Mouse (Mus musculus): ENCODE measurements at regions not wholly inside any gene's neighbourhood (a gene's known extent, or its start where the extent isn't known, plus 50 kb on each side); places are given as distances from the start of the nearest gene placed in this dataset.

- ATAC-seq (ENCODE audit: insufficient number of reproducible peaks, low FRiP score, low TSS enrichment, low read depth) = no peak
- Histone ChIP-seq H3K9me3 (ENCODE audit: control insufficient read depth, low read length) (no peaks in the 10 kb centered on the region), H3K4me3 (ENCODE audit: low read depth, low read length) (no peak overlapping the region), H3K9ac (ENCODE audit: low read length) (no peak overlapping the region), H3K4me1 (ENCODE audit: control insufficient read depth, insufficient read depth, low read length) (no peaks in the 10 kb centered on the region), H3K27me3 (ENCODE audit: control insufficient read depth, insufficient read depth, low read length) (no peaks in the 10 kb centered on the region), H3K27ac (replicated peaks; ENCODE audit: low read depth, low read length) (no peak overlapping the region), H3K36me3 (ENCODE audit: control insufficient read depth, insufficient read depth, low read length) (no peaks in the 10 kb centered on the region), H3K4me2 (ENCODE audit: low read depth, severe bottlenecking) (no peak overlapping the region)
- DNase-seq (ENCODE audit: low spot score) = no peak
- WGBS = 73% methylated on average over 7 of the region's 7 CpGs
These were observed 283.8 kb upstream of the Dph6 start for GRCm38 (mm10) chr2:114938416-114939147.

DNA sequence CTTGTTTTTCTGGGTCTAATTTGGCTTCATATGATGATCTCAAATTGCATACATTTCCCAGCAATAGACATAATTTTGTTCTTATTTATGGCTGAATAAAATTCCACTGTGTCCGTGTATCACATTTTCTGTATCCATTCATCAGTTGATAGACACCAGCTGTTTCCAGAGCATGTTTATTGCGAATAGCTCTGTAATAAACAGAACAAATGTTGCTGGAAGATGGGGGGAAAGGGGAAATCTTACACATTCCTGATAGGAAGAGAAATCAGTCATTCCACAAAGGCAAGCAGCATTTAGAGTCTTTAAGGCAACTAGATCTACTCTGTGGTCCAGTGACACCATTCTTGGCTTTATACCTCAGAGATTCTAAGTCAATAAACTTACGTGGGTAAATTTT is 311.3 kb upstream of the Dph6 start:
- WGBS = 88% methylated on average over 3 of the region's 3 CpGs
- H3K4me2 ChIP-seq (ENCODE audit: low read depth, severe bottlenecking) = no peak overlapping the region
- no peak overlapping the region for H3K27ac ChIP-seq (replicated peaks; ENCODE audit: low read depth, low read length)
- no peak overlapping the region for H3K4me3 ChIP-seq (ENCODE audit: low read depth, low read length)
- no peaks in the 10 kb centered on the region for H3K27me3 ChIP-seq (ENCODE audit: control insufficient read depth, insufficient read depth, low read length)
- no peak overlapping the region for H3K9ac ChIP-seq (ENCODE audit: low read length)
- no peak for DNase-seq (ENCODE audit: low spot score)
- no peaks in the 10 kb centered on the region for H3K36me3 ChIP-seq (ENCODE audit: control insufficient read depth, insufficient read depth, low read length)
- ATAC-seq (ENCODE audit: insufficient number of reproducible peaks, low FRiP score, low TSS enrichment, low read depth) = no peak
- no peaks in the 10 kb centered on the region for H3K4me1 ChIP-seq (ENCODE audit: control insufficient read depth, insufficient read depth, low read length)
- no peaks in the 10 kb centered on the region for H3K9me3 ChIP-seq (ENCODE audit: control insufficient read depth, low read length)

DNA sequence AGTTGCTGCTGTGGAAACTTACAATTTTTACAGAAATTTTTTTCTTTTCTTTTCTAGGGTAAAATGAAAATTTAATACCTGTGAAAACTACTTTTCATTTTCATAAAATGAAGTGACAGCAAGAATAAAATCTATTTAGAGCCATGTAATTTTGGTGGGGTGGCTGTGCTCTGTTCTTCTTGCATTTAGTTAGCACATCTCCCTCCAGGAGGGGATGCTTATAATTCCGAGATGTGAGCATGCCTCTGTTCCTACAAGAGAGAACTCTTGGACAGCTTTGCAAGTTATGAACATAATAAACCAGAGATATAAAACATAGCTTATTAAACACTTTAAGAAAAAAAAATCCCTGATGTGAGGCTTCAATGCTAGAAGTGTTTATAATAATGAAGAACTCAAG is 313.9 kb upstream of the Dph6 start:
- WGBS = 71% methylated on average over 1 of the region's 1 CpGs
- no peak for ATAC-seq (ENCODE audit: insufficient number of reproducible peaks, low FRiP score, low TSS enrichment, low read depth)
- Histone ChIP-seq H3K4me1 (ENCODE audit: control insufficient read depth, insufficient read depth, low read length) (no peaks in the 10 kb centered on the region), H3K27ac (replicated peaks; ENCODE audit: low read depth, low read length) (no peak overlapping the region), H3K36me3 (ENCODE audit: control insufficient read depth, insufficient read depth, low read length) (no peaks in the 10 kb centered on the region), H3K4me3 (ENCODE audit: low read depth, low read length) (no peak overlapping the region), H3K27me3 (ENCODE audit: control insufficient read depth, insufficient read depth, low read length) (no peaks in the 10 kb centered on the region), H3K9ac (ENCODE audit: low read length) (no peak overlapping the region), H3K4me2 (ENCODE audit: low read depth, severe bottlenecking) (no peak overlapping the region), H3K9me3 (ENCODE audit: control insufficient read depth, low read length) (no peaks in the 10 kb centered on the region)
- no peak for DNase-seq (ENCODE audit: low spot score)

- ATAC-seq (ENCODE audit: insufficient number of reproducible peaks, low FRiP score, low TSS enrichment, low read depth) = no peak
- no peak overlapping the region for H3K27ac ChIP-seq (replicated peaks; ENCODE audit: low read depth, low read length)
- no peak overlapping the region for H3K4me2 ChIP-seq (ENCODE audit: low read depth, severe bottlenecking)
- H3K4me3 ChIP-seq (ENCODE audit: low read depth, low read length) = no peak overlapping the region
- H3K9me3 ChIP-seq (ENCODE audit: control insufficient read depth, low read length) = no peaks in the 10 kb centered on the region
- H3K4me1 ChIP-seq (ENCODE audit: control insufficient read depth, insufficient read depth, low read length) = no peaks in the 10 kb centered on the region
- no peaks in the 10 kb centered on the region for H3K27me3 ChIP-seq (ENCODE audit: control insufficient read depth, insufficient read depth, low read length)
- no peaks in the 10 kb centered on the region for H3K36me3 ChIP-seq (ENCODE audit: control insufficient read depth, insufficient read depth, low read length)
- H3K9ac ChIP-seq (ENCODE audit: low read length) = no peak overlapping the region
- no peak for DNase-seq (ENCODE audit: low spot score)
These were observed 338.7 kb upstream of the Dph6 start for GRCm38 (mm10) chr2:114993419-114993818.

- no peaks in the 10 kb centered on the region for H3K4me1 ChIP-seq (ENCODE audit: control insufficient read depth, insufficient read depth, low read length)
- no peak overlapping the region for H3K9ac ChIP-seq (ENCODE audit: low read length)
- H3K27ac ChIP-seq (replicated peaks; ENCODE audit: low read depth, low read length) = no peak overlapping the region
- no peak overlapping the region for H3K4me2 ChIP-seq (ENCODE audit: low read depth, severe bottlenecking)
- DNase-seq (ENCODE audit: low spot score) (no peak), ATAC-seq (ENCODE audit: insufficient number of reproducible peaks, low FRiP score, low TSS enrichment, low read depth) (no peak)
- no peak overlapping the region for H3K4me3 ChIP-seq (ENCODE audit: low read depth, low read length)
- 93% methylated on average over 2 of the region's 2 CpGs for WGBS
- no peaks in the 10 kb centered on the region for H3K27me3 ChIP-seq (ENCODE audit: control insufficient read depth, insufficient read depth, low read length)
- H3K36me3 ChIP-seq (ENCODE audit: control insufficient read depth, insufficient read depth, low read length) = no peaks in the 10 kb centered on the region
- no peaks in the 10 kb centered on the region for H3K9me3 ChIP-seq (ENCODE audit: control insufficient read depth, low read length)
These were observed 339.1 kb upstream of the Dph6 start for GRCm38 (mm10) chr2:114993882-114994281.

DNA sequence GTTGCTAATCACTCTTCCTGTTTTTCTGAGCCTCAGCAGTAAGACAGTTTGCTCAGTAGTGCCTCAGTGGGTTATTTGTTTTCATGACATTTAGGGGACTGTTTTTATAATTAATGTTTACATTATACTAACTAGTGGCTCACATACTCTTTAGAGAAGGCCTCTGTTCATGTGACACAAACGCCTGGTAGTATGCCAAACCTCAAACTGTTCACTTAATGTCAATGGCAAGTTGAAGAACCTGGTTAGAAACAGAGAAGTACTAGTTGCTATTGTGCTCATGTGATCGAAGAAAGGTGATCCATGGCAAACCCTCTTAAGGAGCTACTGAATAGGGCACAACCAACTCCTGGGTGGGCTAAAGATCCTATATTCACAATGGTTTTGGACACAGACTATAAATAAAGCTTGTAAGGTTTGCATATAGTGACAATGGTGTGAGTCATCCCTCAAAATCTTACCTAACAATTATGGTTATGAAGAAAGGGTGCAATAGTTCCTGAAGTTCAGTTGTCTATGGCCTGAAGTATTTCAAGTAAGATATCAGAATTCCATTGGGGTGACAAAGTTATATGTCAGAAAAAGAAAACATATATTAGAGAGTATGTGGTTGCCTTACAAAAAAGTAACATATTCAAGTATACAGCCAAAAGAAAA is 340.1 kb upstream of the Dph6 start:
- no peak overlapping the region for H3K27ac ChIP-seq (replicated peaks; ENCODE audit: low read depth, low read length)
- ATAC-seq (ENCODE audit: insufficient number of reproducible peaks, low FRiP score, low TSS enrichment, low read depth) (no peak), DNase-seq (ENCODE audit: low spot score) (no peak)
- no peaks in the 10 kb centered on the region for H3K4me1 ChIP-seq (ENCODE audit: control insufficient read depth, insufficient read depth, low read length)
- no peak overlapping the region for H3K4me3 ChIP-seq (ENCODE audit: low read depth, low read length)
- no peaks in the 10 kb centered on the region for H3K27me3 ChIP-seq (ENCODE audit: control insufficient read depth, insufficient read depth, low read length)
- H3K9me3 ChIP-seq (ENCODE audit: control insufficient read depth, low read length) = no peaks in the 10 kb centered on the region
- 83% methylated on average over 2 of the region's 2 CpGs for WGBS
- no peak overlapping the region for H3K9ac ChIP-seq (ENCODE audit: low read length)
- H3K36me3 ChIP-seq (ENCODE audit: control insufficient read depth, insufficient read depth, low read length) = no peaks in the 10 kb centered on the region
- no peak overlapping the region for H3K4me2 ChIP-seq (ENCODE audit: low read depth, severe bottlenecking)

GRCm38 (mm10) chr2:115013916-115014315 is 359.2 kb upstream of the Dph6 start:
- WGBS = 93% methylated on average over 1 of the region's 1 CpGs
- H3K4me1 ChIP-seq (ENCODE audit: control insufficient read depth, insufficient read depth, low read length) = no peaks in the 10 kb centered on the region
- no peaks in the 10 kb centered on the region for H3K9me3 ChIP-seq (ENCODE audit: control insufficient read depth, low read length)
- no peak overlapping the region for H3K4me2 ChIP-seq (ENCODE audit: low read depth, severe bottlenecking)
- DNase-seq (ENCODE audit: low spot score) (no peak), ATAC-seq (ENCODE audit: insufficient number of reproducible peaks, low FRiP score, low TSS enrichment, low read depth) (no peak)
- H3K9ac ChIP-seq (ENCODE audit: low read length) = no peak overlapping the region
- no peaks in the 10 kb centered on the region for H3K27me3 ChIP-seq (ENCODE audit: control insufficient read depth, insufficient read depth, low read length)
- no peak overlapping the region for H3K27ac ChIP-seq (replicated peaks; ENCODE audit: low read depth, low read length)
- no peaks in the 10 kb centered on the region for H3K36me3 ChIP-seq (ENCODE audit: control insufficient read depth, insufficient read depth, low read length)
- no peak overlapping the region for H3K4me3 ChIP-seq (ENCODE audit: low read depth, low read length)

GRCm38 (mm10) chr2:115026777-115027176 is 372.0 kb upstream of the Dph6 start:
- H3K4me2 ChIP-seq (ENCODE audit: low read depth, severe bottlenecking) = no peak overlapping the region
- no peak overlapping the region for H3K27ac ChIP-seq (replicated peaks; ENCODE audit: low read depth, low read length)
- no peak overlapping the region for H3K4me3 ChIP-seq (ENCODE audit: low read depth, low read length)
- H3K27me3 ChIP-seq (ENCODE audit: control insufficient read depth, insufficient read depth, low read length) = no peaks in the 10 kb centered on the region
- no peaks in the 10 kb centered on the region for H3K9me3 ChIP-seq (ENCODE audit: control insufficient read depth, low read length)
- WGBS = 92% methylated on average over 3 of the region's 3 CpGs
- no peaks in the 10 kb centered on the region for H3K36me3 ChIP-seq (ENCODE audit: control insufficient read depth, insufficient read depth, low read length)
- no peak for ATAC-seq (ENCODE audit: insufficient number of reproducible peaks, low FRiP score, low TSS enrichment, low read depth)
- H3K4me1 ChIP-seq (ENCODE audit: control insufficient read depth, insufficient read depth, low read length) = no peaks in the 10 kb centered on the region
- no peak overlapping the region for H3K9ac ChIP-seq (ENCODE audit: low read length)
- no peak for DNase-seq (ENCODE audit: low spot score)

DNA sequence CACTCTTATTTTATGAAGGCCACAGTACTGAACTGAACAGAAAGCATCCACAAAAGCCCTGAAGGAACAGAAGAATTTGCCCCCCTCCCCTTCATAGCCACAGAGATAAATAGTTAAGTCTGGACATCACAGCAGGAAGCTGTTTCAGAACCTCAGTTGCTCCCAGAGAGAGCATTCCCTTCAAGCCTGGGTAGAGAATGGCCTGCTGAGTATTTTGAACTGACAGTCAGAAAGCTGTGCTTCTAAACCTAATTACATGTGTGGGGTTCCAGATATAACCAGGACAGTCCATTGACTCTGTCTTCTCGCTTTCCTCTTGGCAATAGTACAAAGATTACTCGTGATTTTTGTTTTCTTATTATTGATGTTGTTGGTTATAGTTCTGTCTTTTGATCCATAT is 376.4 kb upstream of the Dph6 start:
- H3K4me1 ChIP-seq (ENCODE audit: control insufficient read depth, insufficient read depth, low read length) = no peaks in the 10 kb centered on the region
- 86% methylated on average over 2 of the region's 2 CpGs for WGBS
- H3K9me3 ChIP-seq (ENCODE audit: control insufficient read depth, low read length) = no peaks in the 10 kb centered on the region
- H3K4me2 ChIP-seq (ENCODE audit: low read depth, severe bottlenecking) = no peak overlapping the region
- H3K4me3 ChIP-seq (ENCODE audit: low read depth, low read length) = no peak overlapping the region
- H3K36me3 ChIP-seq (ENCODE audit: control insufficient read depth, insufficient read depth, low read length) = no peaks in the 10 kb centered on the region
- DNase-seq (ENCODE audit: low spot score) (no peak), ATAC-seq (ENCODE audit: insufficient number of reproducible peaks, low FRiP score, low TSS enrichment, low read depth) (no peak)
- no peak overlapping the region for H3K9ac ChIP-seq (ENCODE audit: low read length)
- H3K27ac ChIP-seq (replicated peaks; ENCODE audit: low read depth, low read length) = no peak overlapping the region
- H3K27me3 ChIP-seq (ENCODE audit: control insufficient read depth, insufficient read depth, low read length) = no peaks in the 10 kb centered on the region

All from limb, embryonic 11.5 days (tissue).